Mouse (Mus musculus): Measurements from ENCODE around the gene Prpf40a. TPM values are rescaled to one million over a fixed set of nuclear protein-coding genes. Genes with fewer than 3 reads are reported as not detected.
A peak's percentile ranks its signal among the peaks of the same experiment; 100 is the strongest.

Gene Prpf40a
- total RNA-seq (2021), result 10 to 100 TPM; 56.4 to 81.3 TPM
- long read RNA-seq, experiment 1, full-length matches to known transcripts, result 1 of 8 reads
- long read RNA-seq, experiment 1, partial matches to known transcripts, result 2 of 8 reads
- long read RNA-seq, experiment 1, other reads (novel, unspliced or antisense), result 5 of 8 reads
- long read RNA-seq, experiment 2, partial matches to known transcripts, result 7 of 14 reads
- long read RNA-seq, experiment 2, other reads (novel, unspliced or antisense), result 6 of 14 reads

DNA sequence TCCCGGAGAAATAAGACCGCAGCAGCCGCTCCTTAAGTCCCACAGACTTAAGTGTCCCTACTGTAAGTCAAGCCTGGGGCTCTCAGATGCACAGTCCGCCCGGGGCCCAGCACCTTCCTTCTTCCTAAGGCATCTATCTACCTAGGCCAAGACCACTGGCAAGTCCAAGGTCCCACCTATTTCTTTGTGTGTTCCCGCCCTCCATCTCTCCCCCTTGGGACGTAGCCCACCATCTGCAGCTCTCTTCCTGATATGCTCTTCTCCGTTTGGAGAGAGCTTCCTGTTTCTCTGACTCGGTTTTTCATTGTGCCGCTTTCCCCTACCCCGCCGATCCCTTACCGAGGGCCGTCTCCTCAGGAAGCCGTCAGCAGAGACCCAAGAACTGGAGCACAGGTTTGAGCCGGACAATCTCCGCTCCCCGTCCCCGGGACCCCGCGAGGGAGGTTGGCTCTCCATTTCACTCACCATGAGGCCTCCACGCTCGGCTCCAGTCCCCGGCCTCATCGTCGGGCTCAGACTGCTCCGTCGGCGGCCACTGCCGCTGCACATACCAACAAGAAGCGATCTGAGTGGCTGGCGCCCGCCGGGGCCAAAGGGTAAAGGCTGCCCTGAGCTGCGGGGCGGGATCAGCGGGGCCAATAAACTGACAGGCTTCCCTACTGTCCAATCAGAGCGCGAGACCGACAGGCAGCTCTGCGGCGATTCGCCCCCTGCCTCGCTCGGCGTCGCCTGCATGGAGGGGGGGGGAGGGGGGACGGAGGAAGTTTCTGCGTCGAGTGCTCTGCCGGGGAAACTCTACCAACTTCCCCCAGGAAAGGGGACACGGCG lies at the start of gene Prpf40a:
TSS of gene Prpf40a (minus strand) at position 601 of the 828 bp plus-strand sequence.
- peak; percentile 99 to 100 for DNase-seq (ENCODE audit: low spot score in 2 of 2)

- DNase-seq (ENCODE audit: low spot score in 2 of 2), result no peak
Measured at GRCm38 (mm10) chr2:53222242-53222641, 31.2 kb upstream of the Prpf40a start.

DNA sequence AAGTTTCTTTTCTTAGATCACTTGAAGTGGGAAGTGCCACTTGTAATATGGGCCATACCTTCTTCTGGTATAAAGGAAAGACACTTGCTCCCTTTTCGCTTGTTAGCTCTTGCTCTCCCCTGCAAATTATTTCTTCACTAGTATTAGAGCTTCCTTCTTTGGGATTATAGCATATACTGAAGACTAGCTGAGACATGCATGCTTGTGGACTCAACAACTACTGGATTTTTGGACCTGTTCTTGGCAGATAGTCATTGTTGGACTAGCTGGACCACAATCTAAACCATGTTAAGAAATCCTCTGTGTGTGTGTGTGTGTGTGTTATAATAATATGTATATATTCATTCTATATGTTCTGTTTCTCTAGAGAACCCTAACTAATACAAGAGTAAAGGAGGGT lies 22.4 kb upstream of the Prpf40a start:
- no peak for DNase-seq (ENCODE audit: low spot score in 2 of 2)

DNA sequence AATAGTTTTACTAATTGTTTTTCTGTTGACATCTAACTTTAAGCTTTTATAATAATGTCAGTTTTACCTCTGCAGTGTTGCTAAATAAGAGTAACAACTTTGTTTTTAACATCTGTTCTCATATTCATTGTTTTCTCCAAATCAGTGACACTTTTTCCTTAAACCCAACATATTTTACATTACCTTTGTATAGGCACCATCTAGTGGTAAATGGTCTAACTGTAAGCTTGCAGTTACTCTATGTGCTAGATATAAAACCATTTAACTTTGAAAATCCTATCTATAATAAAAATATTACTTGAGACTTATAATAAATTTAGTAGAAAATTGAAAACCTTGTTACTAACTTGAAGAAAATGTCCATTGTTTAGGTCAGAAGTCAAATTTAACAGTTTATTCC lies 15.7 kb upstream of the Prpf40a start:
- DNase-seq (ENCODE audit: low spot score in 2 of 2), result no peak

GRCm38 (mm10) chr2:53204373-53205274 lies 13.5 kb upstream of the Prpf40a start:
- DNase-seq (ENCODE audit: low spot score in 2 of 2), result no peak

DNA sequence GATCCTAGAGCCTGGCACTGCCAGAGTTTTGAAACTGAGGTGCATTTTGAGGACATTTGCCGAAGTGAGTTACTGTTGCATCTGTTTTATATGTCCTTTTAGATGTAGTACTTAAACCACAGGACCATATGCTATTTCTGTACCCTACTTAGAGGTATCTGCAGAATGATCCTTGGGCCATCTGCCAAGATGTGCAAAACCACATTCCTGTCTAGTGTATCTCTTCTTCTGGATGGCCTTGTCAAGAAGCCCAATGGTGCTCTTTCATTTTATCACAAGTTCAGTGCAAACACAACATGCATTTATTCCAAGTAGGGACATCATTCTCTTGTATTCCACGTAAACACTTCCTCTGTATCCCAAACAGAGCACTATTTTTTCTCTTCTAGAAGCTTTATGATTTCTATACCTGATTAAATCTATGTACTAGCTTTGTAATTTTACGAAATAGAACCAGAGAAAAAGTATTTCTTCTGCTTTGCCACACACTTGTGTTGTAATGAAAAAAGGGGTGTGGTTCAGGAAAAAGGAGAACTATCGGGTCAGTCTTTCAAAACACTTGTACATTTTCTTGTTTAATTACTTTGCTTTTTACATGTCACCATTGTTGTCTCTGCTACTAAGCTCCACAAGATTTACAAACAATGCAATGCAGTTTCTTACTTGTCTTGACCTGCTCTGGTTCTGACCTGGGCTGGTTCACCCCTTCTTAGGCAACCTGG lies 9.2 kb upstream of the Prpf40a start:
- DNase-seq (ENCODE audit: low spot score in 2 of 2), result peak; percentile 22 to 47

DNA sequence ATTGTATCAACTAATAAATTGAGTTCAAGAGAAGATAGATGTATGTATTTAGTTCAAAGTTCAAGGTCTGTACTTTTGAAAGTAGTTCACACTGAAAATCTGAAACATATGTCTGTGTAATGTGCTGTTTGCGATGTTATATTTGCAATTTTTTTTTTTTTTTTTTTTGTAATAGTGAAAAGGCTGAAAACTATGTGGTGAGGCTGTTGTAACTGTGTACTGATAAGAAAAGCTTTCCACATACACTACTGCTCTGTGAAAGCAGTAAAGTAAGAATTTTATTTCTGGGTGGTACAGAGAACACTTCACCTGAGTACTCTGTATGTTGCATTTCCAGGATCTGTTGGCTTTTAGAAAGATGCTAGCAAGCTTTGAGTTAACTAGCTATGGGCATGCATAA lies 8.1 kb upstream of the Prpf40a start:
- no peak for DNase-seq (ENCODE audit: low spot score in 2 of 2)

DNA sequence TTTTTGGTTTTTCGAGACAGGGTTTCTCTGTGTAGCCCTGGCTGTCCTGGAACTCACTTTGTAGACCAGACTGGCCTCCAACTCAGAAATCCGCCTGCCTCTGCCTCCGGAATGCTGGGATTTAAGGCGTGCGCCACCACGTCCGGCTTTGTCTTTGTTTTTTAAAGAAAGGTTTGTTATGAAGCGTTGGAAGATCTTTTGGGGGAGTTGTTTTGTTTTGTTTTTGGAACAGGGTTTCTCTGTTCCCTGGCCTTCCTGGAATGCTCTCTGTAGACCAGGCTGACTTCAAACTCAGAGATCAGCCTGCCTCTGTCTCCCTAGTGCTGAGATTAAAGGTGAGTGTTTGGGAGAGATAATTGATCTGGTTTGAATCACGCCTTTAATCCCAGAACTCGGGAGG lies 5.3 kb upstream of the Prpf40a start:
- DNase-seq (ENCODE audit: low spot score in 2 of 2), result no peak

- DNase-seq (ENCODE audit: low spot score in 2 of 2), result no peak
Measured at GRCm38 (mm10) chr2:53192386-53192785, 1.3 kb upstream of the Prpf40a start.

- DNase-seq (ENCODE audit: low spot score in 2 of 2), result peak; percentile 97 to 98
Measured at GRCm38 (mm10) chr2:53191523-53192220, 588 bp upstream of the Prpf40a start, which contains the start of gene Arl6ip6. Gene Arl6ip6, plus strand, starts transcription at chr2:53191726.

DNA sequence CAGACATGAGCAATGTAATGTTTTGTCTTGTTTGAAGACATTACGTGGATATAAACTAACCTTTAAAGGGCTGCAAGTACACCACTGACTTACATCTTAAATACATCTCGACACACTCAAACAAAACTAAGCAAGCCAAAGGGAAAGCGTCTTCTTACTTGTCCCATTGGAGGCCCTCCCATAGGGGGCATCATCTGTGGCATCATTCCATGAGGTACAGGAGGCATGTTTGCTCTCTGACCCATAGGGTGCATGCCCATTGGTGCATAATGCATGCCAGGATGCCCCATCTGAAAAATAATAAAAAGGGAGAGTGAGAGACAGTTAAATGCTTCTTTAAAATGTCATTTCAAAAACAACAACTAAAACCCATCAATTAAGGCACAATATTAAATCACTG lies 1.3 kb downstream of the Prpf40a start:
- no peak for DNase-seq (ENCODE audit: low spot score in 2 of 2)

- DNase-seq (ENCODE audit: low spot score in 2 of 2), result no peak
Measured at GRCm38 (mm10) chr2:53179876-53180275, 11.2 kb downstream of the Prpf40a start.

DNA sequence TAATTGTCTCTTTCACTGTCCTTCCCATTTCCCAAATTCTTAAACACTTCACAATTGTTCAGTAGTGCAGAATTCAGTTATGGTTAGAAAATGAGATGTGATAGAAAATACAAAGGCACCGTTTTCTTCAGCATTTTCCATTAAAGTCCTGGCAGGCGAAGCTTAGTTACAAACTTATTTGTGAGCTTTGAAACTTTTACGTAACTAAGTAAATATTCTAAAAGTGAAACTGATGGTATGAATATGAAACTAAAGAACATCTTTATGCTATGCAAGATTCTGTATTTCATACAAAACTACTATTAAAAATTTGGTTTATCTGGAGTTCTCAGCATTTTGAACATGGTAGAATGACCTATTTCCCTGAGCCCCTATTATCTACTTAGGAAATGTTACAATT lies 12.1 kb downstream of the Prpf40a start:
- no peak for DNase-seq (ENCODE audit: low spot score in 2 of 2)

DNA sequence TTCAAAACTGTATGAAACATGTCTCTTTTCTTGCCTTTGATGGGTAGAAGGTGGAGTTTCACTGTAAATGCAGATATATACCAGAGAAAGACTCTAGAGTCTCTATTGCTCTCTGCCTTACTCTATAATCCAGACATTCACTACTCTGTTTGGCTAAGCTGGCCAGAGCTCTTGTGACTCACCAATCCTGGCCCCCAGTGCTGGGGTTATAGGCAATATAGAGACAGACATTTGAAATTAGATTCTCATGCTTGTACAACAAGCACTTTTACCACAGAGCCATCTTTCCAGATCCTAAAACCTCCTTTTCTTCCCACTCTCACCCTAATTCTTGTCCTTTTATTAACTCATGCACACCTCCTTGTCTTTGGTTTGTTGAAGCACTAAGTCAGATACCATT lies 17.1 kb downstream of the Prpf40a start:
- no peak for DNase-seq (ENCODE audit: low spot score in 2 of 2)

DNA sequence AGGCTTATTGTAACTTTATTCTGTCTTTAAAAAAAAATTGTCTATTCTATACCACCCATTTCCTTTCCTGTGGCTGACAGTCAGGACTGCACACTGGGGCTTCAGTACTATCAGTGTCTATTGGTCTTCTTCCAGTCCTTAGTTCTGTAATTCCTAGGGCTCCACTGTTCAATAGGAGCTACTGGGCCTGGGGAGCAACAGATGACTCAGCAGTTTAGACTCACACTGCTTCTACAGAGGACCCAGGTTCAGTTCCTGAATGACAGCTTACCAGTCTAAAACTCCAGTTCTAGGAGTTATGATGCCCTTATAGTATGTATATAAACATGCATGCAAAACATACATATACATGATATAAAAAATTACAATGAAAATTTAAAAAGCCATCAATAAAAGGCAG lies 44.2 kb downstream of the Prpf40a start:
- no peak for DNase-seq (ENCODE audit: low spot score in 2 of 2)

DNA sequence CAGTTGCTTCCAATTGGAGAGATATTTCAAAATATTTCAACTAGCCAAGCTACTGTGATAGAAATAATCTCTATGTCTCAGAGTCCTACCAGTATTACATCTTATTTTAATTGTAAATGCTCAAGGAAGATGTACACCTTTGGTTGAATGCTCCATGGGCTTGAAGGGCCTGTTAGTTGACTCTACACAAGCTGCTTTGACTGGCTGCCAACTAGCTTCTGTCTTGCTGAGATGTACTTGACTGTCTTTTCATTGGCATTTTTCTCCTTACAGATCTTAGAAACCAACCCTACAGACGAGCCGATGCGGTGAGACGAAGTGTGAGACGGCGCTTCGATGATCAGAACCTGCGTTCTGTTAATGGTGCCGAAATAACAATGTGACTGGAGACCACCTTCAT lies 59.5 kb downstream of the Prpf40a start:
- no peak for DNase-seq (ENCODE audit: low spot score in 2 of 2)

GRCm38 (mm10) chr2:53129070-53129469 lies 62.0 kb downstream of the Prpf40a start:
- DNase-seq (ENCODE audit: low spot score in 2 of 2), result no peak

- no peak for DNase-seq (ENCODE audit: low spot score in 2 of 2)
Measured at GRCm38 (mm10) chr2:53125998-53126397, 65.1 kb downstream of the Prpf40a start.

GRCm38 (mm10) chr2:53121797-53122196 lies 69.3 kb downstream of the Prpf40a start:
- no peak for DNase-seq (ENCODE audit: low spot score in 2 of 2)

- DNase-seq (ENCODE audit: low spot score in 2 of 2), result no peak
Measured at GRCm38 (mm10) chr2:53108547-53108946, 82.5 kb downstream of the Prpf40a start.

All from adrenal gland, adult 18-20 months (tissue).